Mouse (Mus musculus) hindbrain, embryonic 14.5 days (tissue): ENCODE data around the gene Flot1. TPM values are rescaled to one million over a fixed set of nuclear protein-coding genes. Genes with fewer than 3 reads are reported as not detected.

ENCODE experiments used
- ATAC-seq: fragments of 200-750 bp; cut with Nextera tagmentation; 2 replicates; pipeline ENCODE4 v1.8.0; 2017; ENCODE audit warnings: moderate number of reproducible peaks, mild to moderate bottlenecking, moderate TSS enrichment, moderate library complexity; ENCODE audit not compliant: low FRiP score
- DNase-seq: peaks from one replicate; pipeline ENCODE4 v3.0.0-alpha.2; 2015; ENCODE audit warnings: low spot score
- H3K27ac ChIP-seq: fragments of 300-500 bp; sonication (generic); 2 replicates; pipeline ENCODE4 v1.5.1; 2014; ENCODE audit warnings: mild to moderate bottlenecking, moderate library complexity
- H3K27me3 ChIP-seq: fragments of 300-500 bp; sonication (generic); 2 replicates; pipeline ENCODE4 v1.6.1; 2014; ENCODE audit warnings: mild to moderate bottlenecking, low read length, mixed read lengths; ENCODE audit not compliant: control insufficient read depth, insufficient read depth
- H3K36me3 ChIP-seq: fragments of 300-500 bp; sonication (generic); replicated peaks from 2 replicates; pipeline ENCODE4 v1.6.1; 2014; ENCODE audit not compliant: control insufficient read depth, insufficient read depth
- H3K4me1 ChIP-seq: fragments of 300-500 bp; sonication (generic); replicated peaks from 2 replicates; pipeline ENCODE4 v1.6.1; 2014; ENCODE audit warnings: antibody characterized with exemption, low read length, mixed read lengths; ENCODE audit not compliant: control insufficient read depth, insufficient read depth
- H3K4me2 ChIP-seq: fragments of 300-500 bp; sonication (generic); replicated peaks from 2 replicates; pipeline ENCODE4 v1.6.1; 2014; ENCODE audit warnings: mild to moderate bottlenecking, moderate library complexity
- H3K4me3 ChIP-seq: fragments of 300-500 bp; sonication (generic); replicated peaks from 2 replicates; pipeline ENCODE4 v1.5.1; 2014; ENCODE audit warnings: mild to moderate bottlenecking, low read length
- H3K9ac ChIP-seq: fragments of 300-500 bp; sonication (generic); 2 replicates; pipeline ENCODE4 v1.6.1; 2014
- H3K9me3 ChIP-seq: fragments of 300-500 bp; sonication (generic); 2 replicates; pipeline ENCODE4 v1.6.1; 2016; ENCODE audit warnings: low read length; ENCODE audit not compliant: control insufficient read depth
- WGBS: fragments of 180-500 bp; shearing (Covaris S2); extraction: QIAGEN DNeasy Blood & Tissue Kit; methylation state at CpG from one replicate; pipeline ENCODE4 v1.1.7; 2014; 5-methylcytosine and 5-hydroxymethylcytosine counted together
- polyA plus RNA-seq: library from polyadenylated mRNA; unstranded; fragments of >200 nt; fragmentation: Nextera tagmentation; extraction: Ambion mirVana; gene quantifications from 2 replicates; pipeline ENCODE4 v1.2.1, GENCODE M21; 2014

The Flot1 gene
- polyA plus RNA-seq, result 86.3 and 96.6 TPM in 2 replicates

- Histone ChIP-seq H3K9ac (peak within 1 kb of the TSS; percentile 75), H3K36me3 (peaks cover 25% of the 10 kb centered on the region), H3K4me3 (peak within 1 kb of the TSS; percentile 55), H3K27ac (peak within 1 kb of the TSS; percentile 77), H3K9me3 (no peaks in the 10 kb centered on the region), H3K4me1 (peaks cover 30% of the 10 kb centered on the region), H3K4me2 (peak within 1 kb of the TSS; percentile 67), H3K27me3 (peaks cover 15% of the 10 kb centered on the region)
- DNase-seq (peak; percentile 81), ATAC-seq (peak; percentile 89)
- WGBS, result under 1% methylated on average over 43 of the region's 47 CpGs
Measured at GRCm38 (mm10) chr17:35822964-35823937, at the start of gene Flot1. TSS of gene Flot1 (plus strand) at chr17:35823230.

- Histone ChIP-seq H3K36me3 (no peaks in the 10 kb centered on the region), H3K27ac (no peak overlapping the region), H3K4me2 (no peak overlapping the region), H3K27me3 (no peaks in the 10 kb centered on the region), H3K9me3 (no peaks in the 10 kb centered on the region), H3K4me1 (no peaks in the 10 kb centered on the region; the same call in 1 of the 2 replicates), H3K9ac (no peak overlapping the region), H3K4me3 (no peak overlapping the region)
- DNase-seq (peak; percentile 56), ATAC-seq (no peak)
- 63% methylated on average over 13 of the region's 13 CpGs for WGBS
Measured at GRCm38 (mm10) chr17:35776811-35777609, 46.0 kb upstream of the Flot1 start.

GRCm38 (mm10) chr17:35778965-35779364 lies 44.1 kb upstream of the Flot1 start:
- WGBS, result 82% methylated on average over 6 of the region's 6 CpGs
- H3K4me2 ChIP-seq, result no peak overlapping the region
- H3K9me3 ChIP-seq, result no peaks in the 10 kb centered on the region
- no peaks in the 10 kb centered on the region for H3K36me3 ChIP-seq
- no peaks in the 10 kb centered on the region for H3K27me3 ChIP-seq
- H3K9ac ChIP-seq, result no peak overlapping the region
- no peak overlapping the region for H3K27ac ChIP-seq
- H3K4me1 ChIP-seq, result no peaks in the 10 kb centered on the region; the same call in 1 of the 2 replicates
- H3K4me3 ChIP-seq, result no peak overlapping the region
- ATAC-seq (no peak), DNase-seq (no peak)

- Histone ChIP-seq H3K9me3 (no peaks in the 10 kb centered on the region), H3K36me3 (no peaks in the 10 kb centered on the region), H3K4me3 (no peak overlapping the region), H3K27me3 (no peaks in the 10 kb centered on the region), H3K4me2 (no peak overlapping the region), H3K27ac (no peak overlapping the region), H3K9ac (no peak overlapping the region), H3K4me1 (no peaks in the 10 kb centered on the region; the same call in 1 of the 2 replicates)
- 73% methylated on average over 10 of the region's 10 CpGs for WGBS
- ATAC-seq (no peak), DNase-seq (no peak)
Measured at GRCm38 (mm10) chr17:35779466-35780205, 43.4 kb upstream of the Flot1 start.

GRCm38 (mm10) chr17:35780362-35780761 lies 42.7 kb upstream of the Flot1 start:
- no peak for ATAC-seq
- 92% methylated on average over 7 of the region's 7 CpGs for WGBS

GRCm38 (mm10) chr17:35782398-35782797 lies 40.6 kb upstream of the Flot1 start:
- Histone ChIP-seq H3K27ac (no peak overlapping the region), H3K9ac (no peak overlapping the region), H3K4me1 (no peaks in the 10 kb centered on the region; the same call in 1 of the 2 replicates), H3K4me2 (no peak overlapping the region), H3K27me3 (no peaks in the 10 kb centered on the region), H3K4me3 (no peak overlapping the region), H3K36me3 (no peaks in the 10 kb centered on the region), H3K9me3 (no peaks in the 10 kb centered on the region)
- 78% methylated on average over 2 of the region's 2 CpGs for WGBS
- ATAC-seq (no peak), DNase-seq (no peak)

More at GRCm38 (mm10) chr17:35780362-35780761, 42.7 kb upstream of the Flot1 start:
- no peaks in the 10 kb centered on the region; the same call in 1 of the 2 replicates for H3K4me1 ChIP-seq
- no peaks in the 10 kb centered on the region for H3K9me3 ChIP-seq
- H3K36me3 ChIP-seq, result no peaks in the 10 kb centered on the region
- H3K27ac ChIP-seq, result no peak overlapping the region
- H3K9ac ChIP-seq, result no peak overlapping the region
- no peak overlapping the region for H3K4me3 ChIP-seq
- no peak overlapping the region for H3K4me2 ChIP-seq
- no peaks in the 10 kb centered on the region for H3K27me3 ChIP-seq
- DNase-seq, result no peak

- ATAC-seq, result no peak
- H3K4me2 ChIP-seq, result no peak overlapping the region
- no peak overlapping the region for H3K27ac ChIP-seq
- H3K4me1 ChIP-seq, result no peaks in the 10 kb centered on the region
- H3K9ac ChIP-seq, result no peak overlapping the region
- WGBS, result 90% methylated on average over 5 of the region's 5 CpGs
- no peak overlapping the region for H3K4me3 ChIP-seq
- no peaks in the 10 kb centered on the region for H3K27me3 ChIP-seq
- no peaks in the 10 kb centered on the region for H3K36me3 ChIP-seq
- no peak for DNase-seq
- H3K9me3 ChIP-seq, result no peaks in the 10 kb centered on the region
Measured at GRCm38 (mm10) chr17:35782924-35783323, 40.1 kb upstream of the Flot1 start.

GRCm38 (mm10) chr17:35783944-35784343 lies 39.1 kb upstream of the Flot1 start:
- Histone ChIP-seq H3K9ac (no peak overlapping the region), H3K27me3 (no peaks in the 10 kb centered on the region), H3K4me3 (no peak overlapping the region), H3K36me3 (no peaks in the 10 kb centered on the region), H3K9me3 (no peaks in the 10 kb centered on the region), H3K4me1 (no peaks in the 10 kb centered on the region), H3K27ac (no peak overlapping the region), H3K4me2 (no peak overlapping the region)
- ATAC-seq (peak; percentile 57; the same call in 1 of the 2 replicates), DNase-seq (no peak)
- 69% methylated on average over 6 of the region's 6 CpGs for WGBS
